Mouse (Mus musculus) natural killer cell, adult 2 months (primary cell): ENCODE results near the gene Rasgrf1.

ENCODE experiments used
- DNase-seq, 2 experiments: peaks; one replicate each; pipeline ENCODE4 v3.0.0; 2022; ENCODE audit warnings: low spot score in 2 of 2

The Rasgrf1 gene

DNA sequence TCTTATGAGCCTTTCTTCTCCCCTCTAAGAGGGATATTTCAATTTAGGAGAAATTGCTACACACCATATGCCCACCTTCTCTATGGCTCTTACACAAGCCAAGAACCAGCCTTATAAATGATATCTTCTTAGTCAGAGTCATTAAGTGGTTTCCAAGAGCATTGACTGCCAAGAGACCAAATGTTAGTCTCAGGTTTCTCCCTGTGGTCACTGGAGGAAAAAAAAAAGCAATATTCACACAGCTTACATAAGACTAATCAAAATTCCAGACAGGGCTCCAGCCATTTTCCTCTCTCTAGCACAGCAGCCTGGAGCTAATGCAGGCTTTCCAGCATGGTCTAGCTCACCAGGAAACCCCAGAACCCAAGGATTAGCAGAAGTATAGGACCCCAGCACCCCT lies 3.1 kb upstream of the Rasgrf1 start:
- no peak for DNase-seq

DNA sequence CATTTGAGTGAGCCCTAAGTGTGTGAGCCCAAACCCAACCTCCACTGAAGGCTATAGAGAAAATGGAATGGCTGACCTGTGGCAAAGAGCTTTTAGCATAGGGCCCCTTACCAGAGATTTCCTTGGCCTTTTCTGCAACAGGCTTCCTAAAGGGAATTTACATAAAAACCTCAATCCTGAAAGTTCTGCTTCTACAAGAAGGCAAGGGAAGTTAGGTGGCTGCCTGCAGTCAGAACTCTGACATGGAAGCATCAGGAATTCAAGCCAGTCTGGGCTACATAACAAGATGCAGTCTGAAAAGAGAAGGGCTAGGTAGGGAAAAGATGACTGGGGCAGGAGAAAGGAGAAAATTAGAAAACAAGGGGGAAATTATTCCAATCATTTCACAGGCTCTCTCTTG lies 1.8 kb upstream of the Rasgrf1 start:
- DNase-seq = no peak

DNA sequence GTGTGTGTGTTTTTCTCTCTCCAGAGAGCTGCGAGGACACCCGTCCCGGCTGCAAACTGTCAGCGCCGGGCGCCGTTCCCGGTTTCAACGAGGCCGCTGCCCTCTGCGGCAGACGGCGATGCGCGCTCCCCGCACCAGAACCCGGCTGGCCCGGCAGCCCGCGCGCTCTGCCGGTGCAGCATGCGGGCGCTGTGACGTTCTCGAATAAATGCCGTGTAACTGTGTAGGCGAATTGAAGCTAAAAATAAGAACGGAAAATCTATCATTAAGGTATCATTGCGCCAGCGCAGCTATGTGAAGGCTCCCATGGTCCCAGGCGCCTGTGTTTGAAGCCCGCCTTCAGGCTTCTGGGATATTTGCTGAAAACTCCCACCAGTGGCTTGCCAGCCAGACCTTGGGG lies 1.1 kb upstream of the Rasgrf1 start:
- DNase-seq = no peak

DNA sequence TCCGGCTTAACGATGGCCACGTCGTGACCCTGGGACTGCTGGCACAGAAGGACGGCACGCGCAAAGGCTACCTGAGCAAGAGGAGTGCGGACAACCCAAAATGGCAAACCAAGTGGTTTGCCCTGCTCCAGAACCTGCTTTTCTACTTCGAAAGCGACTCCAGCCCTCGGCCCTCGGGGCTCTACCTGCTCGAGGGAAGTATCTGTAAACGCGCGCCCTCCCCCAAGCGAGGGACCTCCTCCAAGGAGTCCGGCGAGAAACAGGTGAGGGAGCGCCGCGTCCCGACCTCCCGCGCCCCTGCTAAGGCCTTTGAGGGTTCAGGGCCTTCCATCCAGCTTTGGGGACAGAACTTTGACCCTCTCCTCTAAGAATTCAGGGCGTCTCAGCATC lies 298 bp downstream of the Rasgrf1 start:
- DNase-seq = no peak

DNA sequence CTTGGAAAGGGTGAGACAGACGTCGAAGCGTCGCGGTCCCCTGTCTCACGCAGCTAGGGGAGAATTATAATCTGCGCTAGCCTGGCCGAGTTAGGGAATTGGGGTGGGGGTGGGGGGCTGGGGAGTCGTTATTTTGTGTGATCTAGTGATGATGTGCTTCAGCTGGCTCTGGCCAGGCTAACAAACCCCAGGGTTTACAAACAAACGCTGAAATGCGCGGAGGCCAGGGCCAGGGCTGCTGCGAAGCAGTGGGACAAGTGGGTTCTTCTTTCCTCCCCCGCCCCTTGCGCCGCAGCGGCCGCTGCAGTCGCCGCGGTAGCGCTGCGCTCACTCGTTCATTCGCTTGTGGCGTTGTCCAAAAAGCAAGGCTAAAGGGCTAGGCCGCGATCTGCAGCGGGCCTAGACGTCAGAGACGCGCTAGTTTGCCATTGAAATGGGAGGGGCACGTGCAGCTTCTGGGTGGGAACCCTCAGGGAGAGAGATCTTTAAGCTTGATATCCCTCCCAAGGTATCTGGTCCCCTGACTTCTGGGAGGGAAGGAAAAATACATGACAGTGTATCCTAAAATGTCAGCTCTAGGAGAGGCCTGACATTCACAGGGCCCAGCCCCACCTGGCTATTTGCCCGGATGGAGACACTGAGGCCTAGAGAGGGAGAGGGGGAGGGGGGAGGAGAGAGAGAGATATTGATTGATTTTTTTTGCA lies 1.2 kb downstream of the Rasgrf1 start:
- no peak for DNase-seq

DNA sequence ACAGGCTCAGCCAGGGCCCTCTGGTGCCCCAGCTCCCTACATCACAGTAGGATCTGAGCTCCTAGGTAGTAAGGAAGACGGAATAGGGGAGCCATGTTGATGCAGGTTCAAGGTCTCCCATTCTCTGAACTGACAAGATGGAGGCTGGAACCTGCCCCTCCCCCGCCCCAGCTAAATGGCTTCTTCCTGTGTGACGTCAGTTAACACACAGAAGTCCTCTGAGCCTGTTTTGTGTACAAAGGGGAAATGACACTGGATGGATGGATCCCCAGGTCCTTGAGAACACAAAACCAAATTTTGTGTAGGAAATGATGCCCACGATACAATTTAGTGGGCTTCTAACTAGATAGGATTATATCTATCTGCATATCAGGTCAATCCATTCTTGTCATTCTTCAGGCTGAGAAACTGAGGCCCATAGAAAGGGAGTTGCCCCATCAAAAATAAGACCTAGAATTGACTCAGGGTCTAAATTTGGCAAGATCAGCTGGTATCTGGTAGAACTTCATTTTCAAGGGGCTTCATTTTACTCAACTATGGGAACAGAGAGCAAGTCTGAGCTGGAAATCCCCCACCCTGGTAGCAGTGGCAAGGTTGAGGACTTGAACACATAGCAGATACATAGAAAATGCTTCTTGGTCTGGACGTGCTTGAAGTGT lies 2.3 kb downstream of the Rasgrf1 start:
- no peak for DNase-seq

DNA sequence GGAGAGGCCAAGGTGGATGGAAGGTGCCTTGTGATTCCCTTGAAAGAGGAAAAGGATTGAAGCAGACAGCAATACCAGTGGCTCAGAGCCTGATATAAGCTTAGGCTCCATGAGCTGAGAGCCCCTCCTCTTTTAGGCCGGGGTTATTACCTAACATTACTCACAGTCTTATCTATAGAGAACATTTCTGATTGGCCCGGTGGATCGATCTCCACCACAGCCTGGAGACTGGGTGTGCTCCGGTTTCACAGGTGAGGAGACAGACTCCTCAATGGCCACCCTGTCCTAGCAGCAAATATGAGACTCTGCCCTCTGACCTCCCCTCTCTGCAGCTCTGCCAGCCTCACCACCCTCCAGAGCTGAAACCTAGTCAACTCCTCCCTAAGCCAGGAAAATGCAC lies 3.4 kb downstream of the Rasgrf1 start:
- no peak for DNase-seq

DNA sequence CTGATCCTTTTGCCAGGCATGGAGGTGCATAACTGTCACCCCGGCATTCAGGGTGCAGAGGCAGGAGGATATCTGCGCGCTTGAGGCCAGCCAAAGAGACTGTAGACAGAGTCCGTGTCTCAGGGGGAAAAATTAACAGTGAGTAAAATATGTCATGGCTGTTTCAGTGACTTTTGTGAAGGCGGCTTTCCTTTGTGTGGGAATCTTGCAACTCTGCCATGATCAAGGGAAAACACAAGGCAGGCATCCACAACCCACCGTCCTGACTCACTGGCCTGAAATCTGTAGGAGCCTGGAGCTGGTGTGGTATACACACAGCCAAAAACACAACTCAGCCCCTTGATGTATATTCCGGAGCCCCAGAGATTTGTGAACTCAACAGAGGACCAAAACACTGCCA lies 6.8 kb downstream of the Rasgrf1 start:
- DNase-seq = no peak

DNA sequence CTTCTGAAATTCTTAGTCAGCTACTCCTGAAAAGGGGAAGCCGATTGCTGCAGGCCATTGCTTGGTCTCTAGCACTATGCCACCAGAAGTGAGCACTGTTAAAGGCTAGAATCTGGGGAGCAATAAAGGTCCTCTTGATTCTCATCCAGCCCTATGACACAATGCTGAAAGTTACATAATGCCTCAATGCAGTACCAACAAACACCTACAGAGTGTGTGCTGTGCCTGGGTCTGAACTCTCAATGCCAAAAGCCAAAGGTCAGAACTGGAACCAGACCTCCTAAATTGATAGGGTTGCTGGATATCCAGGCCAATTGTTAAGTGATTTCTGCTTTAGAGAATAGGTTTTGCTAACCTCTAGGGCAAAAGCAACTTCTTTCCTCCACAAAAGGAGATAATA lies 7.7 kb downstream of the Rasgrf1 start:
- no peak for DNase-seq

DNA sequence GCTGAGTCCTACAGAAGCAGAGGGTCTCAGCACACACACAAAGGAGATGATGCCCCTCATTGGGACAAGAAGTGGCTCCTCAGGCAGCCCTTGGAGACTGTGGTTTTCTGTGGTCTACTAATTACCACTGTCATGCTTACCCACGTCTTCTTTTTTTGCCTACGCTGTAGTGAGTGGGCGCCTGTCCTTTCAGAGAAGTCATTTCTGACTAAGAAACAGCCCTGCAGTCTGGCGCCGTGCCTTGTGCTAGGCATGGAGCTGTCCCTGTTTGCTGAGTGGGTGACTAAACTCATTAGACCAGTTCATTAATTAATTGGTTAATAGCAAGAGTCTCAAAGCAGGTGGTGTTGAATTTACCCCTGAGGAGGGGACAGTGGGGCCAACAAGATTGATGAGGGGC lies 9.1 kb downstream of the Rasgrf1 start:
- no peak for DNase-seq

DNA sequence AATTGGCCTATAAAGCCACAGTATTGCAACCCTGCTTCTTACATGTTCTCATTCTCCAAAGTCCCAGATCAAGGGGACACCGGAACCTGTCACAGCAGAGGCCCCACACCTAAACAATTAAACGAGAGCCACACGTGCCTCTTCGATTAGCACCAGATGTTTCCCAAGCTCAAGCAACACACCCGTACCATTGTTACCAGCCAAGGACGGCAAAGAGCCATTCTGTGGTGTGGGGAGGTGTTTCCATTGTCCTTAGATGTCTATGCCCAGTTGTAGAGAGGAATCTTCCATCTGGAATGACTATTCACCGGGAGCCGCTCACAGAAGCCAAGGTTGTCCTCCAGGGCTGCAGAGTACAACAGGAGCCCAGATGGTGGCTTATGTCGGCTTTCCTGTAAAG lies 11.4 kb downstream of the Rasgrf1 start:
- DNase-seq = no peak

DNA sequence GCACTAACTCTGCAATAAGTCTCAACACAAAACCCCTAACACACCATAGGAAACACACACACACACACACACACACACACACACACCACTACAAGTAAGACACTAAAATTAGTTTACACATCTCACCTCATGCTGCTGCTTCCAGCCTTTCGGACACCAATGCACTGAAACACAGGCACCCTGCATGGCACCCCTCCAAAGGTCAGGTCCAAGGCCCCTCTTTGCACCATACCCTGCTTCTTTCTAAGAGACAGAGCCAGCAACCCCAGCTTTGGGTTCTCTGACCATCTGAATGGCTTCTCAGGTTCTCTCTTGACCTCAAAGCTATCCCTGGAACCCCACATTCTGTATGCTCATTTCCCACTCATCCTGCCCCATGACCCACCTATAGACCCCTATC lies 13.0 kb downstream of the Rasgrf1 start:
- DNase-seq = no peak

DNA sequence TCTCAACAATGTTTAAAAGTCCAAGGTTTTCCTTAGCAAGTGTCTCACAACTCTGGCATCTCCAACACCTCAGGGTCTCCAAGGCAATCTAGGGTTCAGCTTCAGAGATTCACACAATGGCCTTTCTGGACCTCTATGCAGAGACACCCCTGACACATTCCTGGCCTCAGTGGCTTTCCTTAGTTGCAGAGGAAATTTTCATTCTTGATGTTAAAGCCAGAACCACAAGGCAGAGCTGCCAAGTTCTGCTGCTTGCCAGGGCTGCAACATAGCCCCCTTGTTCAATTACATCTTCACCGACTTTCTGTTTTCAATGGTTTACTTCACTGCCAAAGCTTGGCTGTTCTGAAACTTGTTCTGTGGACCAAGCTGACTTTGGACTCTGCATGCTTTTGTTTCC lies 15.1 kb downstream of the Rasgrf1 start:
- no peak for DNase-seq

DNA sequence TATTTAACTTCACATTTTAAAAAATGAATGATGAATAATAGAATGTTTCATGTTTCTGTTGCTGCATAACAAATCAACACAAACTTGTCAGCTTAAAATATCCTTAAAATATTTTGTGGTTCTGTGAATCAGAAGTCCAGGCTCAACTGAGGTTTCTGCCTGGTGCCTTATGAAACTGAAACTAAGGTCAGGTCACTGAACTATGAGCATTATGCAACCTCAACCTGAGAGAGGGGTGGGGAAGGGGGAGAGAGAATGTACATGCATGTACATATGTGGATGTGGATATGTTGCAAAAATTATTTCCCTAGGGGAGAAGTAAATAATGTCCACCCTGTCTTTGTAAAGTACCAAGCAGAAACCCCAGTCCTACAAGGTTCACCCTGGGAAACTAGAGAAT lies 18.8 kb downstream of the Rasgrf1 start:
- DNase-seq = no peak

DNA sequence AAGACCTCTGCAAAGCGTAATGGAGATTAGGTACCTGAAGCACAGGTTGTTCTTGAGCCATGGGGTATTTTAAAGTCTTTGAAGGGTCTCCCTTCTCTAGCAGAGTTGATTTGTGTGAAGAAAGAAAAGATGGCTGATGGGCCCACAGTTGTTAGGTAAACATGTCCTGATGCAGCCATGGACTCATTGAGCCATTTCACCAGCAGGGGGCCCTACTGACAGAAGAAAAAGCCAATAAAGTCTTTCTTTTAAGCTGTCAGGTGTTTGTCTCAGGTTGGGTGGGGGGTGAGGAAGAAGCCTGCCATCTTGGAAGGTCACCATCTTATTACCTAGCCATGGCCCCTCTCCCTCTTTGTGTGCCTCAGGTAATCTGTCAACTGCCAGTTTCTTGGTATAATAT lies 30.7 kb downstream of the Rasgrf1 start:
- DNase-seq = no peak

DNA sequence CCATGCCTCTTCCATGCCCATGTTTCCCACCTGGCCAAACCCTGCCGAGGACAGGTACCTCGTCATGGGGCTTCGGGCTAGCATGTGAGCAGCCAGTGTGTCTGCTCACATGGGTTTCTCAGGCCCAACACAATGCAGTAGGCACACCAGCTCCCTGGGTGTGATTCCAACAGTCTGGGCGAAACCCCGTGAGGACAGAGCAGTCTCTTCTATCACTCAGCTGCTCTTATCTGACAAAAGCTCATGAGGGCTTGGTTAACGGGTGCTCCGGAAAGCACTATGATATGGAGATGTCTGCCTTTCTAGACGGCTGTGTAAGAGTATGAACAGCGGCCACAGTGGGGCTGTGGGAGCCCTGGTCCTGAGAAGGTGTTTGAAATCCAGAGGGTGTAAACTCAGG lies 37.1 kb downstream of the Rasgrf1 start:
- no peak for DNase-seq

DNA sequence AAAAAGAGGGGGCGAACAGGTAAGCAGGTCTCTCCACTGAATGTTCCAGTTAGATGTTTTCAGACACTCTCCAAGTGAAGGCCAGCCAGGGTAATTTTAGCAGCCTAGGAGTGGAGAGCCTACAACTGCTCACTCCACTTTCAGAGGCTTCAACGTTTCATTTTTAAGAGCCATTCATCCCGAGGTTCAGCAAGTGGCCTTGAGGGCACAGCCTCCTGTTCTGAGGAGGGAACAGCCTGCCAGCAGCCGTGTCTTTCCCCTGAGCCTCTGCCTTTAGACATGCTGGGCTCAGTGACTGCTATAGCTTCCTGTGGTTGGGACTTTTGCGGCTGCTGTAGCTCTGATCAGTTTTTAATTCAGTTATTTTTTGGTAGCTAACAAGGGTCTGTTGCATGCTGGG lies 38.9 kb downstream of the Rasgrf1 start:
- no peak for DNase-seq

DNA sequence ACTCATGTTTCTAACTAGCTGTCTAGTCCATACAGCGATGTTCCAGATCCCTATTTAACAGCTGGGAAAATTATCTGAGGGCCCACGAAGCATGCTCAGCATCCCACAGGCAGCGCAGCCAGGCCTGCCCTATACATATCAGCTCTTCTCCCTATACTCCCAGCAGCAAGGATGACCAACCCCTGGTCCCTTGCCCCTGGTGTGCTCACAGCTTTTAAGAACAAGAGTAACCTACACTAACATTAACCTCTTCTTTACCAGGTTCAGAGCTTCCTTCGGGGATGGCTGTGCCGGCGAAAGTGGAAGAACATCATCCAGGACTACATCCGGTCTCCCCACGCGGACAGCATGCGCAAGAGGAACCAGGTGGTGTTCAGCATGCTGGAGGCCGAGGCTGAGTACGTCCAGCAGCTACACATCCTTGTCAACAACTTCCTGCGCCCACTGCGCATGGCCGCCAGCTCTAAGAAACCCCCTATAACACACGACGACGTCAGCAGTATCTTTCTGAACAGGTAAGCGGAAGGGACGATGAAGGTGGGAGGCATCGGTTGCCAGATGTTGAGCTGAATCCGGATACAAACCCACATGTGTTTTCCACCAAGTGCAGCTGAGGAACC lies 44.0 kb downstream of the Rasgrf1 start:
- DNase-seq = no peak

DNA sequence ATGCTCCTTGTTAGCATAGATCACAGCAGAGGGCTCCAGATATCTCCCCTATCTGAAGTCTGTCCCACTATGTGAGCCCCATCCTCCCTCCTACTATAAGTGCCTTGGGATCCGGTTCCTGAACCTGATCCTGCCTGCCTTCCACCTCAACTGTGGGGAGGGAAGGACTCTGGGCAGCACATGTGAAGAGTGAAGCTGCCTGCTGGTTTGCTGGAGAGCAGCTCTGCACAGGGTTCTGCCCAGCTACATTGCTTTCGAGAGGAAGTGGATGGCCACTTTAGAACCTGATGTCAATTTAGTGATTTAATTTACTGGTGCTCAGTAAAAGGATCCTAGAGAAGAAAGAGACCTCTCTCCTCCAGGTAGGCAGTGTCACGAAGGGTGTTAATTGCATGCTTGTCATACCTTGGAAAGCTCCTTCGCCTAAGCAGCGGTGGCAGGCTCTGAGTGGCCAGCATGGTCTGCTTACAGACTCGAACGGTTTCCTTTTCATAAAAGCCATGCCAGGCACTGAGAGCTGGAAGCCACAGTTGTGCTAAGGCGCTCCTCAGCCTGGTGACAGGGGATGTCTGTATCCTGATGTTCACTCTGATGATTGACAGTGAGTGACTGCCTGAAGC lies 45.3 kb downstream of the Rasgrf1 start:
- DNase-seq = no peak

DNA sequence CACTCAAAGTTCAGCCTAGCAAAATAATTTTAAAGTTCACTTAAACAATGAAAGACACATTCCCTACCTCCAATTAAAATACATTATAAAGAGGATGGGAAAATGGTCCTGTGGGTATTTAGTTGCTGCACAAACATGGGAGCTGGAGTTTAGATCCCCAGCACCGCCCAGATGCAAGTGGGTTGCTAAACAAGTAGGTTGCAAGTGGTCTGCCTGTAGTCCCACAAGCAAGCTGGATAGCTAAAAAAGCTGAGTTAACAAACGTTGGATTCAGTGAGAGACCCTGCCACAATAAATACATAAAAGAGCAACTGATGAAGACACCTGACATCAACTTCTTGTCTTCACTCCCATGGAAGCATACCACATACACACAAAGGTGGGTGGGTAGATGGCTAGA lies 49.3 kb downstream of the Rasgrf1 start:
- DNase-seq = no peak

DNA sequence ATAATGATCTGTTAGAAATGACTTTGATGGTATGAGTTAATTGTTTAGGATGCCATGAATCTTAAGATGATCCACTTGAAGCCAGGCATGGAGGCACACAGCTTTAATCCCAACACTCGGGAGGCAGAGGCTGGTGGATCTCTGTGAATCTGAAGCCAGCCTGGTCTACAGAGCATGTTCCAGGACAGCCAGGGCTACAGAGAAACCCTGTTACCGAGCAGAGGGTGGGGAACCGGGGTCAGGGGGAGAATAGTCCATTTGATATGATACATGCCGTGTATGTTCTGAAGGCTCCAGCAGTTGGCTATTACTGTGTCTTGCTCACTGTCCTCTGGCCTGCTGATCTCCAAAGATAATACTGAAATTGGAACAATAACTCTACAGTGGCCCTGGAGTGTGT lies 54.4 kb downstream of the Rasgrf1 start:
- DNase-seq = no peak

DNA sequence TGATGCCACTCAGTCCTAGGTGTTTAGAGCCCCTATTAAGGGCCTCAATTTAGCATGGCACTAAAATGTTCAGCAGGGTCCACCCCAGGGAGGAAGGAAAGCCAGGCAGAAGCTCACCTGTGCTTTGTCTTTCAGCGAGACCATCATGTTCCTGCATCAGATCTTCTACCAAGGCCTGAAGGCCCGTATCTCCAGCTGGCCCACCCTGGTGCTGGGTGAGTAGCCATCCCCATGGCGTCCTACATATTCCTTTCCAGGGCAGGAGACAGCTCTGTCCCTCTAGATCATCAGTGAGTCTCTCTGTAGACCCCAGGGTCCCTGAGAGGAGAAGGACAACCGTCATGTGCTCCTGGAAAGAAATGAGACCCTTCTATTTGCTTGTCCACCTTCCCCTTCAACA lies 58.0 kb downstream of the Rasgrf1 start:
- DNase-seq = no peak

DNA sequence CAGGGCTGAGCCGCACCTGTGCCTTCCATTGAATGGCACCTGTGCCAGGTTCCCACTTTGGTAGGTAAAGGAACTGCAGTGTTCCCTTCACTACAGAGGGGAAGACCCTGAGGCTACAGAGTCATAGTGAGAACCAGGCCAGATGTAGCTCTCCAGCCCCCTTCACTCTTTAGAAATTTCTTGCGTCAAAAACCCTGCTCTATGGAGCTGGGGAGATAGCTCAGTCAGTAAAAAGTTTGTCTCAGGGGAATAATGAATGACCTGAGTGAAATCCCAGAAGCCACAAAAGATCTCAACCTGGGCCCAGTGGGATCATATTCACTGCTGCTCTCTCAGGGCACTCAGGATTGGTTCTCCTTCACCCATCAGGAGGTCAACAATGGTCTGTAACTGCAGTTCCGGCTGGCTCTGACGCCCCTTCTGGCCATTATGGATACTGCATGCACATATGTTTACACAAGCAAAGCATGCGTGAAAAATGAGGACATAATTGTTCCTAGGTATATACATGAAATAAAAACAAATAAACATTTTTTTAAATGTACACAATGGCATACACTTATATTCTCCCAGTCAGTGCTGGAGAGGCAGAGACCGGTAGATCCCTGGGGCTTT lies 59.2 kb downstream of the Rasgrf1 start:
- no peak for DNase-seq
